Mouse (Mus musculus): ENCODE data around the gene Tspan6. TPM values are rescaled to one million over a fixed set of nuclear protein-coding genes. Genes with fewer than 3 reads are reported as not detected.
A peak's percentile ranks its signal among the peaks of the same experiment; 100 is the strongest.

Tspan6 gene
- 10 to 100 TPM; 31.4 to 40.2 TPM for total RNA-seq (2021)
- long read RNA-seq, experiment 1, transcript Tspan6-201 (8 exons, 1,765 nt): major isoform, 39 of 39 reads
- long read RNA-seq, experiment 1, partial matches to known transcripts: 0 of 39 reads
- long read RNA-seq, experiment 1, other reads (novel, unspliced or antisense): 0 of 39 reads
- long read RNA-seq, experiment 2, transcript Tspan6-201 (8 exons, 1,765 nt): major isoform, 33 of 35 reads
- long read RNA-seq, experiment 2, partial matches to known transcripts: 0 of 35 reads
- long read RNA-seq, experiment 2, other reads (novel, unspliced or antisense): 2 of 35 reads

DNA sequence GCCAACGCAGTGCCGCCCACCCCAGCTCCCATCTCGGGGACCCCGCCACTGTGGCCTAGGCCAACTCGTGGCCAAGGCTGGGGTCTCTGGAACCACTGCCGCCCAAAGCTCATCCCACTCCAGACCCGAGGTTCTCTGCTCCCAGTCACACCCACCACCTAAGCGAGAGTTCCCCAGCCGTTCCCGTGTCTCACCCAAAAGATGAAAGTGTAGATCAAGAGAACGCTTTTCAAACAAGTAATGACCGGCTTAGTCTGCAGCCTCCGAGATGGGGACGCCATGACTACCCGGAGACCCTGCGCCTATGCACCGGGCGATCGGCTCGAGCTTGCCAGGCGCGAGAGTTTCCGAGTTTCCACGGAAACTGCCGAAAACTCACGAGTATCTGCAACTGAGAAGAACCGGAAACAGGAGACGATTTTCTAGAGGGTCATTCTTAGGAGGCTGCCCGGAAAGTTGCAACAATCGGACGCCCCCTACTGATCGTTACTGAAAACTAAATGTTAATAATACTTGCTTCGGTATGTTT is at the start of gene Tspan6:
Gene Tspan6 (minus strand): TSS at position 416 of the 529 bp plus-strand sequence.
- peak; percentile 84 for DNase-seq

DNA sequence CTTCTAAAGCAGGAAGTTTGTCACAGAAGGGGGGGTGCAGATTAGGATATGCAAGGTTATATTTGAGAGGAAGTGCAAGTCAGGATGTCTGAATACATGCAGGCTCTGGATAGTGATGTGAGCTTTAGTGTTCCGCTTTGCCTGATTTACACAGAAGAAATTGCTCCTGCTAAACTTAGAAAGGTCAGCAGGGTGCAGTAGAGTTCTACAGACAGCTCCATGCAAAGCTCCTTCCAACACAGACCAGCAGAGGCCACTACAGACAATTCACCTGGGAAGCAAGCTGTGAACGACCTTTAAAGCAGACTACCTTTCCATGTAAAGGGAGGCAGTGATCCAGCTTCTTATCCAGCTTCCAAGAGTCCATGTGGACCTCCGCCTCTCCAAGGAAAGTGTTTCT is 49.2 kb upstream of the Tspan6 start:
- peak; percentile 51 for DNase-seq

DNA sequence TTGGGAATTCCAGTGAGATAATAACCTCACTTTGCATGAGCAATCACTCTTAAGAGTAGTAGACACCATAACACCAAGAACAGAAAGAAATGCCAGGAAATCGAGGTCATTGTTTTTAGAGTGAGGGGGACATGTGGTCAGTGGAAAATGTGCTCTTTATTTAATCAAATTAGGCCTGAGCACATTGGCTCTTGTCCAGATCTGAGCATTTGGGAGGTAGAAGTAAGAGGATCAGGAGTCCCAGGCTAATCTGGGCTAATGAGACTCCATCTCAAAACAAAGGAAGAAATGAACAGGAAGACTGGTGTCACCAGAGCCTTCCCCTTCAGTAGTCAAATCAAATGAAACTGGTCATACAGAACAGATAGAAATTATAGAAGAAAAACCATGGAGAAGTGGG is 41.3 kb upstream of the Tspan6 start:
- DNase-seq: no peak

DNA sequence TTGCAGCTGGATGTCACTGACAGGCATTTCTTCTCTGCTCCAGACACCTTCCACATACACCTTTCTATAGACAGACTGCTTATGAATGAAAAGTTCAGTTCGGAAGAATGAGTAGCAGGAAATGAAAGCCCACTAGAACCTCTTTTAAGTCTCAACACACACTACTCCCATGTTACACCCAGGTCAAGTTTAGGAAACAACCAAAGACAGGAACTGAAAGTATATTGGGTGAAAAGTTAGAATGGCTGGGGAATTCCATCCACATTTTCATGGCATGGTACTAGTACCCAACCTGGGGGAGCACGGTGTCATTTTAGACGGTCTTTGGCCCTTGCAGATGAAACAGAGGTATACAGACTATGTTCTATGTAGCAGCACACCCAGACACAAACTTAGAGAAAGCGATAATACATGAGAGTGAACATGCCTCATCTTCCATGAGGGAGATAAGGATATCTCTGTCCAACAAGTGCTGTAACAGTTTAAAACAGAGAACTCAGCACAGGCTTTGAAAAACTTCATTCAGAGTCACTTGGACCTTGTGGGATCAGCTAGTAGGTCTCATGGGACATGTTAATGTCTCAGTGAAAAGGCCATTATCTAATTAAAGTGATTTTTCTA is 38.5 kb upstream of the Tspan6 start:
- no peak for DNase-seq

DNA sequence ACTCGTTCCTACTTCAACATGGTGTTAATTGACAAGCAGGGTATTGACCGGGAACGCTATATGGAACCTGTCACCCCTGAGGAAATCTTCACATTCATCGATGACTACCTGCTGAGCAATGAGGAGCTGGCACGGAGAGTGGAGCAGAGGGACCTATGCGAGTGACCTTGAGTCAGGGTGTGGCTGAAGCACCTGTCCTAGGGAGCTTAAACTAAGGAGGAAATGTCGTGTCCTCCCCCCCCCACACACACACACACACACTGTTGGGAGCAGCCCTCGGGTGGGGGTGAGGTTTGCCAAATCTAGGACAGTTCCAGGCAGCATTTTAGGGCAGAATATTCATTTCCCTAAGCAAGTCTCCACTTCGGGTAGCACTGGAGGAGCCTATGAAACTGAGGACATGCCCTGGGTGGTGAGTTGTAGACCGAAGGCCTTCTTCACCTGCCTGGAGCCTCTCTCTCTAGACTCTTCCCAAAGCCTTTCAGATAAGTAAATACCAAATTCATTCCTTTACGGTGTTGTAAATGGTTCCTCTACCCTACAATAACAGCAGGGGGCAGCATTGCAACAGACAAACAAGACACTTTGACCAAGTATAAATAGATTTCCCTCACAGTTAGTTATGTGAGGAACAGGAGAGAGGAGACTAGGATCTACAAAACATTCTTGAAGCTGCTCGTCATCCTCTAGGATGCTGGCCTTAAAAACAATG is 33.2 kb upstream of the Tspan6 start:
- peak; percentile 31 for DNase-seq

DNA sequence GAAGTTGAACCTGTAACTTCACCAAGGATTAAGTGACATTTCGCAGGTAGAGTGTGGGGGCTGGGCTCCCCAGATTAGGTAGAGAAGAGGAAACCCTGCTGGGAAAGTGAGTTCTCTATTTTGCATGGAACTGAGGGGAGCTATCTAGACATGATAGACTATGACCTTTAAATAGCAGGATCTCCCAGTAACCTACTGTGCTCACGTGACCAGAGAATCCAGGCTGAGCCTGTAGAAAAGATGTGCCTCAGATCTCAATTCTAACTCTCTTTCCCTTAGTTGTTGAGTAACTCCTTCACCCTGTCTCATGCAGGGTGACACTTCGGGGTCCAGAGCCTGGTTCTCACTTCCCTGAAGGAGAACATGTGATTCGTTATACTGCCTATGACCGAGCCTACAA is 28.5 kb upstream of the Tspan6 start:
- no peak for DNase-seq

DNA sequence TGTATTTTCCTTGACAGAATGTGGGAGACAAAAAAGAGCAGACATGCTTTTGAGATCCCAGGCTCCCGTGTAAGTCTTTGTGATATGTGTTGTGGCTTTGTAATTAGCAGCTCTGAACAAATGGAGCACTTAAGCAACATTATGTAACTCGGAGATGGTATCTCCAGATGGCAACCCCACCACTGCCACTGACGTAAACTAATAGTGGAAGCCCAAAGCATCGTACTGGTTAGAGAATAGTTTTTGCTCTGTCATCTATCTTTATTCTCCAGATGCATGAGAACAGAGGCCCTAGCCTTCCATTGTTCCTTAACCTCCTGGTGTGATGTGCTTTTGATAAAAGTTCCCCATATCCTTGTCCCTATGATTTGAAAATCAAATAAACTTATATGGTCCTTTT is 23.0 kb upstream of the Tspan6 start:
- no peak for DNase-seq

DNA sequence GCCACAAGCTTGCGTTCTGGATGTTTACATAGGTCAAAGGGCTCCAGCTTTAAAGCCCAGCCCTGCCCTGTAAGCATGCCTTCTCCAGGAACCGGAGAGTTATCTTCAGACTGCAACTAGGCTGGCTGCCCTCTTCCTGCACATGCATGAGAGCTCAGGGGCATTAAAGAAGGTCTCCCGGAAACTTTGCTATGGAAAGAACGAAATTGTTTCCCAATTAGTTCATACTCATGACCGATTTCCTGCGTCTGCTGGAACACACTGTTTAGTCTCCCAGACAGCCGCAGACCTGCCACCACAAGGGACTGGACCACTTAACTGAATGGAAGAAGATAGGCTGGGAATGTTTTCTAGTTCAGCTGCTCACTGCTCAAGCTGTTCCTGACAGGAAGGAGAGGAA is 16.0 kb upstream of the Tspan6 start:
- DNase-seq: no peak

DNA sequence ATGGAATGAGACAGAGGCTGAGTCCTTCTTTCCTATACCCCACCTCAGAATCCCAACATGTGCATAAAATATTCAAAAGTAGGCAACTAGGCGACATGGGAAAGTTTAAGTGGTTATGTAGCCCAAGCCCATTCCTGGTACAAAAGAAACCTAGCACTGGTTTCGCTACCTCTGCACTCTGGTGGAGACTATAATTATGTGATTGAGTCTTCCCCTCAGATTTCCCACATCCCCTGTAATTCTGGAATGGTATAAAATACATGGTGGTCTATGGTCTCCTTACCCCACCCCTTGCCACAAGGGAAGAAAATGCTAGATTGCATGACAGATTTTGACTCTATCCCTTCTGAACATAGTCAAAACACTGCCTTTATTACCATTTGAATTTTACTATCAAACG is 14.8 kb upstream of the Tspan6 start:
- no peak for DNase-seq

DNA sequence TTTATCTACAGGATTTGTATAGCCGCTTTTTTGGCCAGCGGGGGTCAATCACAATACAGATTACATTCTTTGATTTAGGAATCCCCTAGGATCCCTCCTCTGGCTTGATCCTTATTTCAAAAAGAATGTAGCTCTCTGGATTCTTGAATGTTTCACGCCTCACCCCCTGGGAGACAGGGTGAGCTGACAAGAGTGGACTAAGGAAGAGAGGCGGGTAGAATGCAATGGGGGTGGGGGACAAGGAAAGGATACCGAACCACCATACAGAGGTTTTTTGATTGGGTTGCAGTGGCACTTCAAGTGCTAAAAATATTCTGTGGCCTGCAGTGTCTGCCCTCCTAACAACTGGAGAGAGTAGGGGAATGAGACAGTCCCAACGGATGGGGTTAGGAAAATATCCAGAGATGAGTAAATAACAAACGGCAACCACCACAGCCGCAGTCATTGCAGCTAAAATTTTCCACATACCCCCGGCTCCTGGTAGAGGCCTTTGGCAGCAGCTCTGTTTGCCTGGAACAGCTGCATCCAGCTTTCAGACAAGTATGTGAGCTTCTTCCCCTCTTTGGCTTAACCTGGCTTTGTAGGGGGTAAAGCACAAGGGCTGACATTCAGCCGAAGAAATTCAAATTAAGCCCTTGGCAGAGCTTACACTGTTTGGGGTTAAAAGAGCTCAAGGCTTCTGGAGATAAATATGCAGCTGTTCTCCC is 13.3 kb upstream of the Tspan6 start:
- DNase-seq: peak; percentile 7

DNA sequence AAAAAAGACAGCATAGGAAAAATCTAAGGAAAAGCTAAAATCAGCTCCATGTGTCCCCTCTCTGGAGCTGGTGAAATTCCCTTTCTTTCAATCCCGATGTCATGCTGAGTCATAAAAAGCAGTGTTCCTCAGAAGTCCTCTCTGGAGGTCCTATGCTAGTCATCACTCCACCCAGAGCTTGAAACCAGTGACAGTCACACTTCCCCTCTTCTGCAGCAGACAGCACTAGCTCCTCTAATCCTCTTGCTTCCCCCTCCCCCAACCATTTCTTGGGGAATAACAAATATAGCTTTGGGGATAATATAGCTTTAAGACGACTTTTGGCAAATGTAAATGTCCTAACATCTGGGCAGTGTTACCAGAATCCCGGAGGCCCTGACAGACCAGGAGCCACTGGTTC is 10.0 kb upstream of the Tspan6 start, which contains the start of gene Srpx2:
Gene Srpx2 (plus strand): TSS at position 166 of the 400 bp plus-strand sequence.
- DNase-seq: no peak

DNA sequence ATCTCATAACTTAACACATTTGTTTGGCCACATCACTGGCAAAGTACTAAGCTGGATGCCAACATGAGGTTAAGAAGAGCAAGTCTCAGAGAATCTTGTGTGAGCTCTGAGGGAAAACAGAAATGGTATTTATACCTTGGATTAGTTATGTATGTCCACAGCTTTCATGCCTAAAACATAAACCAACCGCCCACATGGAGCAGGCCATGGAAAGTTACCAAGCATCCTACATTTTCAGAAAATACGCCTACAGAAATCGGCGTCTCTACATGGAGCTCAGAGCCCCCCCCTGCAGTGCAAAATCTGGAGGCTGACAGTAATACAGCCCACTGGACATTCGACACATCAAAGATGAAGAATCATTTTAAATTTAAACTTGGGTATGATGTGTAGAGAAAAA is 10.1 kb downstream of the Tspan6 start:
- DNase-seq: no peak

DNA sequence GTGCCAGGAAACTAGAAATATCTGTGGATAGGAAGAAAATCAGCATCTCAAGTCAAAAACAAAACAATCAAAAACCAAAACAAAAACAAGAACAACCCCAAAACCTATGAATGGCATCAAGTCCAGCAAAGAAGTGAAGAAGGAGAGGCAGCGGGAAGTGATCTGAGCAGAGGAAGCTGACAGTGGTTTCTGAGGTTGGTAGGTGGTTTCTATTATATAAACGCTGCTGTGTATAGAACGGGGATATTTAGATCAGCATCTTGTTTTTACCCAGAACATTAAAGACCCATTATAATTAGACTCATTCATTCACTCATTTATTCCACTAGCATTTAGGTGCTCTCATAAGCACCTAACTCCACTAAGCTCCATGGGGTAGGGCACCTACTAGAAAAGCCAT is 10.9 kb downstream of the Tspan6 start:
- no peak for DNase-seq

DNA sequence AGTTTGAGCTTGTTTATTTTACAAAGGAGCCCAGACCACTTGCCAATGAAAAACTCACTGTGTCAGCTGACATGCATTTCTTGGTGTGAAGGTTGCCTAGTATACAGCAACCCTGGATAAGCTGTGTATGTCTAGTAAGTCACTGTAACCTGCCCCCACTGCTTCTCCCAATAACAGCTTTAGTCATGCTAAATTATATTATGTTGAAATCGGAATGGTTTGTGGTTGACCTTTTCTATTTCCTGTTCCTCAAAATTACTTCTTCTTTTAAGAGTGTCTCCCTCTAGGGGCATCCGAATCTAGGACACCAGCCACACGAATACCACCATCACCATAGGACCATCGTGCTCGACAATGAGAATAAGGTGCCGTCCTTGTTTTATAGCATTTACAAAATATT is 28.5 kb downstream of the Tspan6 start:
- no peak for DNase-seq

DNA sequence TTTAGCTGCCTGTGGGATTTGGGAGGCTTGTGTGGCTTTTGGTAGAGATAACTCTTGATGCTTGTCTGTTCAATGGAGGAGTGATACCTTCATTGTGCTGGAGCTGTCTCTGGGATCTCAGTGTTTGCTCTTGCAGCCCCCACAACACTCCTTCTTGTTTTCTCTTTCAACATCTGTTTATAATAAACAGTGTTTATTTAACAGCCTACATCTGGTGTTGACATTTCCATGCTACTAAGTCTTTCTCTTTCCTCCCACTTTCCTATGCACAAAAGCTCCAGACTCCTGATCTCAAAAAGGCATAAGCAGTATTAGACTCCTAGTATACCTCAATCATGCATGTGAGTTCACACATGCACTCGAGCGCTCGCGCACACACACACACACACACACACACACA is 44.6 kb downstream of the Tspan6 start:
- no peak for DNase-seq

DNA sequence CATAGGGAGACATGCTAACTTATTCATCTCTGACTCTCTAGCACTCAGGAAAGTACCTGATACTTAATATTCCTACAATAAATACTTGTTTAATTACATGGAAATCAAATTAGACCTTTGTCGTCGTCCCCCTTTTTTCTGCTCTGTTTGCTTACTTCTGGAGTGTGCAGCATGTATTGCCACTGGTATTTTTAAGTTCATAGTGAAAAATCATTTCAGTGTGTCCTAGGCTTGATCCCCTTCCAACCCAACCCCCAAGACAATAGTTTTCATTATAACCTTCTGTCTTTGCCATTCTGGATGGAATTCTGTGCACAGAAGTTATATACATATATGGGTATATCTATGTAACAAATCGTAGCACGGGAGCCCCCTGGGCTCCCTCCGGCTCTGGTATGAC is 47.5 kb downstream of the Tspan6 start, which contains the start of gene Tnmd:
Gene Tnmd (plus strand): TSS at position 301 of the 400 bp plus-strand sequence.
- DNase-seq: no peak

Other genes with a start within 250 kb of the Tspan6 start
- 10 to 100 TPM in 1 of 2 experiments, 1 to 10 TPM in 1; 9.5 to 11.4 TPM for gene Pcdh19, start 209.4 kb downstream of the Tspan6 start, total RNA-seq (2021)
- gene Tnmd, start 47.4 kb downstream of the Tspan6 start, total RNA-seq (2021): 1 to 10 TPM in 1 of 2 experiments, under 1 TPM in 1; 0.94 to 3.2 TPM
- 1 to 10 TPM; 2.5 to 4.4 TPM for gene Srpx2, start 10.0 kb upstream of the Tspan6 start, total RNA-seq (2021)
- gene Sytl4, start 83.4 kb upstream of the Tspan6 start, total RNA-seq (2021): 10 to 100 TPM in 1 of 2 experiments, 1 to 10 TPM in 1; 9.9 to 11.8 TPM
- 10 to 100 TPM; 34.1 to 38.4 TPM for gene Cstf2, start 160.8 kb upstream of the Tspan6 start, total RNA-seq (2021)